Mouse (Mus musculus) midbrain, embryonic 16.5 days (tissue): ENCODE measurements at regions not wholly inside any gene's neighbourhood (a gene's known extent, or its start where the extent isn't known, plus 50 kb on each side); places are given as distances from the start of the nearest gene placed in this dataset.
A peak's percentile ranks its signal among the peaks of the same experiment; 100 is the strongest.

Experiments
- ATAC-seq: fragments of 200-750 bp; cut with Nextera tagmentation; 2 replicates; pipeline ENCODE4 v1.8.0; 2017; ENCODE audit warnings: moderate TSS enrichment
- H3K27ac ChIP-seq: fragments of 300-500 bp; sonication (generic); 2 replicates; pipeline ENCODE4 v1.5.1; 2014; ENCODE audit warnings: mild to moderate bottlenecking, low read length, mixed read lengths
- H3K27me3 ChIP-seq: fragments of 300-500 bp; sonication (generic); 2 replicates; pipeline ENCODE4 v1.6.1; 2014; ENCODE audit warnings: low read depth, low read length, mixed read lengths; ENCODE audit not compliant: control insufficient read depth, insufficient read depth
- H3K36me3 ChIP-seq: fragments of 300-500 bp; sonication (generic); 2 replicates; pipeline ENCODE4 v1.6.1; 2014; ENCODE audit warnings: mild to moderate bottlenecking, low read length, moderate library complexity, mixed read lengths; ENCODE audit not compliant: control insufficient read depth, insufficient read depth
- H3K4me1 ChIP-seq: fragments of 300-500 bp; sonication (generic); 2 replicates; pipeline ENCODE4 v1.6.1; 2014; ENCODE audit warnings: mild to moderate bottlenecking, low read length, mixed read lengths; ENCODE audit not compliant: control insufficient read depth, insufficient read depth
- H3K4me2 ChIP-seq: fragments of 300-500 bp; sonication (generic); 2 replicates; pipeline ENCODE4 v1.6.1; 2014; ENCODE audit warnings: mild to moderate bottlenecking, low read length, mixed read lengths
- H3K4me3 ChIP-seq: fragments of 300-500 bp; sonication (generic); 2 replicates; pipeline ENCODE4 v1.5.1; 2014; ENCODE audit warnings: low read depth, mild to moderate bottlenecking, low read length, moderate library complexity, mixed read lengths
- H3K9ac ChIP-seq: fragments of 300-500 bp; sonication (generic); 2 replicates; pipeline ENCODE4 v1.6.1; 2014; ENCODE audit warnings: low read depth, low read length, mixed read lengths
- H3K9me3 ChIP-seq: fragments of 300-500 bp; sonication (generic); replicated peaks from 2 replicates; pipeline ENCODE4 v1.6.1; 2014; ENCODE audit warnings: mild to moderate bottlenecking, low read length, mixed read lengths; ENCODE audit not compliant: control insufficient read depth, poor library complexity, severe bottlenecking
- WGBS: fragments of 180-500 bp; shearing (Covaris S2); extraction: QIAGEN DNeasy Blood & Tissue Kit; methylation state at CpG from one replicate; pipeline ENCODE4 v1.1.7; 2014; 5-methylcytosine and 5-hydroxymethylcytosine counted together

- 90% methylated on average over 4 of the region's 4 CpGs for WGBS
- Histone ChIP-seq H3K9me3 (no peaks in the 10 kb centered on the region), H3K9ac (no peak overlapping the region), H3K36me3 (no peaks in the 10 kb centered on the region), H3K27me3 (no peaks in the 10 kb centered on the region), H3K4me1 (peaks cover 3% of the 10 kb centered on the region; the same call in 1 of the 2 replicates), H3K4me2 (no peak overlapping the region), H3K4me3 (no peak overlapping the region), H3K27ac (no peak overlapping the region)
- no peak for ATAC-seq
These were observed 2895.2 kb upstream of the Gm7489 start for GRCm38 (mm10) chr15:50989457-50989856.

- Histone ChIP-seq H3K4me2 (no peak overlapping the region), H3K9me3 (no peaks in the 10 kb centered on the region), H3K4me3 (no peak overlapping the region), H3K27me3 (no peaks in the 10 kb centered on the region), H3K27ac (no peak overlapping the region), H3K36me3 (no peaks in the 10 kb centered on the region), H3K9ac (no peak overlapping the region), H3K4me1 (peaks cover 3% of the 10 kb centered on the region; the same call in 1 of the 2 replicates)
- ATAC-seq, result no peak
- 67% methylated on average over 4 of the region's 4 CpGs for WGBS
These were observed 2893.0 kb upstream of the Gm7489 start for GRCm38 (mm10) chr15:50991667-50992066.

GRCm38 (mm10) chr15:50992246-50992645 lies 2892.5 kb upstream of the Gm7489 start:
- no peak for ATAC-seq
- Histone ChIP-seq H3K4me3 (no peak overlapping the region), H3K4me2 (no peak overlapping the region), H3K27ac (no peak overlapping the region), H3K9me3 (no peaks in the 10 kb centered on the region), H3K4me1 (peaks cover 5% of the 10 kb centered on the region; the same call in 1 of the 2 replicates), H3K36me3 (no peaks in the 10 kb centered on the region), H3K27me3 (no peaks in the 10 kb centered on the region), H3K9ac (no peak overlapping the region)
- WGBS, result 74% methylated on average over 2 of the region's 2 CpGs

GRCm38 (mm10) chr15:50993121-50993520 lies 2891.6 kb upstream of the Gm7489 start:
- 43% methylated on average over 5 of the region's 5 CpGs for WGBS
- no peak overlapping the region for H3K27ac ChIP-seq

GRCm38 (mm10) chr15:50995688-50996087 lies 2889.0 kb upstream of the Gm7489 start:
- WGBS, result 91% methylated on average over 3 of the region's 3 CpGs
- H3K4me2 ChIP-seq, result no peak overlapping the region
- no peaks in the 10 kb centered on the region for H3K36me3 ChIP-seq
- no peaks in the 10 kb centered on the region for H3K9me3 ChIP-seq
- no peak overlapping the region for H3K27ac ChIP-seq
- no peak overlapping the region for H3K9ac ChIP-seq
- peaks cover 7% of the 10 kb centered on the region; the same call in 1 of the 2 replicates for H3K4me1 ChIP-seq
- no peaks in the 10 kb centered on the region for H3K27me3 ChIP-seq
- ATAC-seq, result no peak
- no peak overlapping the region for H3K4me3 ChIP-seq

More at GRCm38 (mm10) chr15:50993121-50993520, 2891.6 kb upstream of the Gm7489 start:
- peaks cover 7% of the 10 kb centered on the region; the same call in 1 of the 2 replicates for H3K4me1 ChIP-seq
- no peak for ATAC-seq
- H3K36me3 ChIP-seq, result no peaks in the 10 kb centered on the region
- H3K4me2 ChIP-seq, result no peak overlapping the region
- no peaks in the 10 kb centered on the region for H3K9me3 ChIP-seq
- H3K27me3 ChIP-seq, result no peaks in the 10 kb centered on the region
- no peak overlapping the region for H3K9ac ChIP-seq
- H3K4me3 ChIP-seq, result no peak overlapping the region

- no peak overlapping the region for H3K9ac ChIP-seq
- H3K27ac ChIP-seq, result no peak overlapping the region
- no peak for ATAC-seq
- WGBS, result 94% methylated on average over 4 of the region's 4 CpGs
- no peaks in the 10 kb centered on the region for H3K27me3 ChIP-seq
- H3K4me1 ChIP-seq, result peaks cover 7% of the 10 kb centered on the region; the same call in 1 of the 2 replicates
- H3K36me3 ChIP-seq, result no peaks in the 10 kb centered on the region
- no peak overlapping the region for H3K4me3 ChIP-seq
- H3K9me3 ChIP-seq, result no peaks in the 10 kb centered on the region
- no peak overlapping the region for H3K4me2 ChIP-seq
These were observed 2888.4 kb upstream of the Gm7489 start for GRCm38 (mm10) chr15:50996296-50996695.

GRCm38 (mm10) chr15:50997209-50997763 lies 2887.4 kb upstream of the Gm7489 start:
- peak overlapping the region; percentile 37 for H3K4me2 ChIP-seq
- peaks cover 7% of the 10 kb centered on the region; the same call in 1 of the 2 replicates for H3K4me1 ChIP-seq
- no peaks in the 10 kb centered on the region for H3K36me3 ChIP-seq
- no peaks in the 10 kb centered on the region for H3K9me3 ChIP-seq
- ATAC-seq, result peak; percentile 94
- WGBS, result 55% methylated on average over 11 of the region's 11 CpGs
- no peak overlapping the region for H3K4me3 ChIP-seq
- H3K27me3 ChIP-seq, result no peaks in the 10 kb centered on the region
- H3K27ac ChIP-seq, result peak overlapping the region; percentile 73
- H3K9ac ChIP-seq, result no peak overlapping the region

GRCm38 (mm10) chr15:51038968-51039367 lies 2845.7 kb upstream of the Gm7489 start:
- no peak for ATAC-seq
- Histone ChIP-seq H3K27ac (no peak overlapping the region), H3K4me3 (no peak overlapping the region), H3K27me3 (no peaks in the 10 kb centered on the region), H3K36me3 (no peaks in the 10 kb centered on the region), H3K9me3 (no peaks in the 10 kb centered on the region), H3K4me1 (no peaks in the 10 kb centered on the region), H3K4me2 (no peak overlapping the region), H3K9ac (no peak overlapping the region)
- 23% methylated on average over 1 of the region's 1 CpGs for WGBS

- no peak overlapping the region for H3K27ac ChIP-seq
- H3K4me3 ChIP-seq, result no peak overlapping the region
- no peak overlapping the region for H3K9ac ChIP-seq
- H3K4me2 ChIP-seq, result no peak overlapping the region
- WGBS, result 54% methylated on average over 10 of the region's 10 CpGs
- no peak for ATAC-seq
- no peaks in the 10 kb centered on the region for H3K4me1 ChIP-seq
- no peaks in the 10 kb centered on the region for H3K27me3 ChIP-seq
- no peaks in the 10 kb centered on the region for H3K9me3 ChIP-seq
- no peaks in the 10 kb centered on the region for H3K36me3 ChIP-seq
These were observed 2814.2 kb upstream of the Gm7489 start for GRCm38 (mm10) chr15:51070538-51070937.
